Mouse (Mus musculus) fibroblast of lung, adult 2 months (primary cell): ENCODE results near the gene AL732309.1.

Source experiments
- DNase-seq: peaks from one replicate; pipeline ENCODE4 v3.0.0-alpha.2; 2011; ENCODE audit warnings: low read depth

The AL732309.1 gene

DNA sequence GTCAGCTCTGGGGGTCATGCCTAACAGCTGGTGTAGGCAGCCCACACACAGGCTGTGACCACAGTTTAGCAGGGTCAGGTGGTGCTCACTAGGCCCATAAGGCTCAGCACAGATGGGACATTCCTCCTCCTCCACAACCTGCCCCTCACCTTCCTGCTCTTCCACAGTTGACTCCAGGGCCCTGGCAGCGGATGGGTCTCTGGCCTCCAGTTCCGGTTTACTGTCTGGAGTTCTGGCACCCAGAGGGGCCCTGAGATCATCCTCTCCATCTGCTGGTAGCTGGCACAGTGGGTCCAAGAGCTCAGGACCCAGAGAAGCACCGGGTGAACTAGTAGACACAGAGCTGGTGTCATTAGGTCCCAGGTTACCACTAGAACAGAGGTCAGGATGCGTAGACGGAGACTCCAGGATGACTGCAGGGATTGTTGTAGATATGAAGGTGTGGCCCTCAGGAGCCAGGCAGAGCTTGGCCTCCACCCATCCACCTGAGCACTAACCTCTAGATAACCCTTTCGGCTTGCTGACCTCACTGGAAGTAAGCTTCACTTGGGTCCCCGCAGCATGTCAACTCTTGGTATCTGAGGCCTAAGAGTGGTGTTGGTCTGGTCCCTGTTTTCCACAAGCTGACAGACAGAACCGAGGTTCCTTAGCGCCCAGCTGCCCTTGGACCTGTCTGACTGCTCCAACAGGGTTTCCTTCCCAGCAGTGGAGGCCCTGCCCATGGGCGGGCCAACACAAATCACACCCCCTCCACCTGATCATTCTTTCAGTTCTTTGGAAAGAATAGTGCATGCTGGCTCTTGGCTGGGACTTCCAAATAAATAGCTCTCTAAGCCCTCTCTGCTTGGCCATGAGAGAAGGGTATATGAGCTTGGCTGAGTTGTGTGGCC lies at the start of gene AL732309.1:
Gene AL732309.1, minus strand, starts transcription at position 681 of the 890 bp plus-strand sequence.
- DNase-seq: no peak

DNA sequence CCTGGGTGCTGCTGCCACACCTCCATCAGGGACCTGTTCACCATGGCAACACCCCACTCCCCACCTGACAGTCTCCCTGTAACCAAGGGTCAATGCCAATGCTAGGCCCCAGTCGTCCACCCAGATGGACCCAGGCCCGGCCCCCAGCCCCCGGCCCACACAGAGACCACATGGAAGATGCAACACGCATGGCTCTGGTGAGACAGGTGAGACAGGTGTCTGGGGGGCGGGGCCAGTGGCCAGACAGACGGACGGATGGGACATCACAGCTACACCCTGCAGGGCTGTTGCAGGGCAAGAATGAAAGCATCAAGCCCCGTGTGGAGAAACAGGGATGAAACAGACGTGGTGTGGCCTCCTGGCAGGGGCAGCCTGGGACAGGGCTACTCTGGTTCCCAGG lies 47.0 kb upstream of the AL732309.1 start:
- DNase-seq: no peak

GRCm38 (mm10) chr2:25292856-25293255 lies 46.2 kb upstream of the AL732309.1 start:
- no peak for DNase-seq

GRCm38 (mm10) chr2:25292054-25292544 lies 45.4 kb upstream of the AL732309.1 start:
- DNase-seq: no peak

DNA sequence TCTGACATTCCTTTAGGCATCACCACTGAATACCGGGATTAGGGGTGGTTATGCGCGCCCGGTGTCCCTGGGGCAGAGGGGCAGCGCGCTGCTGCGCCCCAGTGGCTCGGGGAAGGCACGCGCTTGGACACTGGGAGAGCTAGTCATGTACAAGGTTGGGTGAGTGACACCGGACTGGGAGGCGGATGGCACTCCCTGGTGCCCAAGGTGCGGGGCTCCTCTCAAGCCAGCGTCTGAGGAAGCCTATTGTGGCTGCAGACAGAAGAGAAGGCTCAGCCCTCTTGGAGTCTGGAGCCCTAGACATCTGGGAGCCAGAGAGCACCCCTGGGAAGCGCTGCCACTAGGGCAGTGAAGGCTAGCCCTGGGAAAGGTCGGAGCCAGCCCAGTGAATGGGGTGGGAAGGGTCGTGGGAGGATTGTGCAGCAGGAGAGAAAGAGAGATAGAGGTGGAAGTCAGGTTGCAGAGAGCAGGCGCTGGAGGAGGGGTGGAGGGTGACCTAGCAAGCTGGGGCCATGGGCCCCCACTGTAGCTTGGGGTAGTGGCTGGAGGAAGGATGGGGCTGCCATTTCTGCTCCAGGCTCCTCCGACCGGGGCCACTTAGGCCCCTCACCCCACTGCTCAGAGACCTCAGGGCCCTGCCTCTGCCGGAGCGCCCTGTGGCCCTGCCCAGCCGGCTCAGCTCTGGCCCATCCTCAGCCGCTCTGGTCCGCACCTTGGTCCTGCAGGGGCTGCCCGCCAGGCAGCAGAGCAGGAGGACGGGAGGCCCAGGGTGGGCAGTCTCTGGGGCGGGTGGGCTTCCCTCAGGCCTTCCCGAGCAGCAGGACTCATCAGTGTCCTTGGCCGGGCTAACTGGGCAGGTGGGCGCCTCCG lies 44.8 kb upstream of the AL732309.1 start:
- no peak for DNase-seq

DNA sequence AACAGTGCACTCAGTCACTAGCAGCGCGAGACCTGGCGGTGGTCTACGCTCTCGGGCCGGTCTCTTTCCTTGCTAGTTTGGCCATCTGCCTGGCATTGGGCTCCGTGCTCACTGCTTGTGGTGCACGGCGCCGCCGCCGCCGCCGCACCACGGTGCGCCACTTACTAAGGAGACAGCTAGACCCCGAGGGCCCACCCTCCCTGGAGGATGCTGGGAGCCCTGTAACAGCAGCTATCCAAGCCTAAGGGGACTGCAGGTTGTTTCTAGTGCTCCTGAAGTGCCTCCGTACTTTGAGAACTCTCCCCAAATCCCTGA lies 44.1 kb upstream of the AL732309.1 start:
- no peak for DNase-seq

DNA sequence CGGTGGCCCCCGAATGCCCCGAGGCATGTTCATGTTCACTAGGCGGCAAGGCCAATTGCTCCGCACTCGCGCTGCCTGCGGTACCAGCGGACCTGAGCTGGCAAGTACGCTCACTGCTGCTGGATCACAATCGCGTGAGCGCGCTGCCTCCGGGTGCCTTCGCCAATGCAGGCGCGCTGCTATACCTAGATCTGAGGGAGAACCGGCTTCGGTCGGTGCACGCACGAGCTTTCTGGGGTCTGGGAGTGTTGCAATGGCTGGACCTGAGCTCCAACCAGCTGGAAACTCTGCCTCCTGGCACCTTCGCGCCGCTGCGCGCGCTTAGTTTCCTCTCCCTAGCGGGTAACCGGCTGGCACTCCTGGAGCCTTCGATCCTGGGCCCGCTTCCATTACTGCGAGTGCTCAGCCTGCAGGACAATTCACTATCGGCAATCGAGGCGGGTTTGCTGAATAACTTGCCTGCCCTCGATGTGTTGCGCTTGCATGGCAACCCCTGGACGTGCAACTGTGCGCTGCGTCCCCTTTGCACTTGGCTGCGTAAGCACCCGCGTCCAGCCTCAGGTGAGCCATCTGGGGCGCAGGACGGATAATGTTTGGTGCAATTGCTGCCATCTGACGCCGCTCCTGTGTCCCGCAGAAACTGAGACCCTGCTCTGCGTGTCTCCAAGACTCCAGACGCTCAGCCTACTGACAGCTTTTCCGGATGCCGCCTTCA lies 43.6 kb upstream of the AL732309.1 start:
- no peak for DNase-seq

- no peak for DNase-seq
Observed at GRCm38 (mm10) chr2:25289651-25290050, 43.0 kb upstream of the AL732309.1 start, which contains the start of gene Lrrc26. Lrrc26 (plus strand) TSS chr2:25289915.

DNA sequence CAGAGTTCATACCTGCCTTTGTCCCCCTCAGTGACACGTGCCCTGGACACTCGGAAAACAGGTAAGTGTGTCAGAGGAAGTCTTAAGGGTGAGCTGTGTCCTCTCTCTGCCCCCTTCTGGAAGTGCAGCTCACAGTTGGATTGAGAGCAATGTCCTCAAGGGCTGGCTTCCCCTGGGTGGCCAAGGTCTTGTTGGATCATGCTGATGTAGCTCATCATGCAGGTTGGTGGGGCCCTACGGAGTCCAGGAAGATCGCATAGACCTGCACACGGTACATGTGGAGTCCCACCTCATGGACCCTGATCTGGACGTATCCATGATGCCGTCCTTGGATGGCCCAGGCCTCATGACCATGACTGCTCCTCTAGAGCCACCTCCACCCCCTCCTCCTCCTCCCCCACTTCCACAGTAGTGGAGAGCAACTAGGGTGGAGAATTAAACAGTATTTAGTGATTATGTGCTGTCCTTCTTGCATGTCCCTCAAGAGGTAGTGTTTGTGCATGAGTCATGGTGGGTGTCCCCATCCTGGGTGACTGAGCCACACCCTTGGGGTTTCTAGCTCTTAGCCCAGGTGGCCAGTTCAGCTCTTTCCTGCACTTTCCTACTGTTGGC lies 42.2 kb upstream of the AL732309.1 start:
- no peak for DNase-seq

- DNase-seq: no peak
Observed at GRCm38 (mm10) chr2:25287927-25288649, 41.4 kb upstream of the AL732309.1 start, which contains the start of gene Tmem210. Tmem210 (plus strand) TSS chr2:25288145.

DNA sequence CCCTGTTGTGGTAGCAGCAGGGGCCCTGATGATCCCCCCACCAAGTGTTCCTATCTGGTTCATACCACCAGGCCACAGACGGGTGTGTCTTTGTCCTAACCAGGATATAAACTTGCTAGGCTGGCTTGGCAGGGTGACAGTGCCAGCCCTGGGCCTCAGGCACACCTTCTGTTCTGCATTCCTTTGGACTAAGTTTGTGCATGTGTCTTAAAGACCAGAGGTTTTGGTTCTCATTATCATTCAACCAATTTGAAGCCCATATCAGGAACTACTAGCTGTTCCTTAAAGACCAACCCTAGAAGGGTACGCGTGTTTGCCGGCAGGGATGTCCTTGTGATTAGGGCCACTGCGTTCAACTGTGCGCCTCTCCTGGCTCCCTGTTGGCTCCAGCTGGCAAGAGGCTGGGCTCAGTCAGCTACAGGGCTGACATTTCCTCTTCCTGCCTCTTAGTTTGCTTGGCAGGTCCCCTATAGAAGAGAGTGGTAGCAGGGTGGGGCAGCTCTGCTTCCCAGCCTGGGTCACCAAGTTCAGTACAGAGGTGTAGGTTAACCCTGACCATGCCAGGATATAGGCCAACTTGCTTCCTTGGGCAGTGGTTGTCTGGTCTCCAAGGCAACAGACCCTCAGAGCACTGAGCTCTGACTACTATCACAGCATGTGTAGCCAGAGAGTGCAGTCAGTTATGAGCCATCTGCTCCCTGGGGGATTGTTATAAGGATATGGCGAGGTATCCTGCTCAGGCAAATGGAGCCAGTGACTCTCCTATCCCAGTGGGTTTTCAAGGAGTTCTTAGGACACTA lies 40.4 kb upstream of the AL732309.1 start:
- DNase-seq: no peak

- no peak for DNase-seq
Observed at GRCm38 (mm10) chr2:25286314-25286713, 39.7 kb upstream of the AL732309.1 start.

- no peak for DNase-seq
Observed at GRCm38 (mm10) chr2:25285551-25285950, 38.9 kb upstream of the AL732309.1 start.

DNA sequence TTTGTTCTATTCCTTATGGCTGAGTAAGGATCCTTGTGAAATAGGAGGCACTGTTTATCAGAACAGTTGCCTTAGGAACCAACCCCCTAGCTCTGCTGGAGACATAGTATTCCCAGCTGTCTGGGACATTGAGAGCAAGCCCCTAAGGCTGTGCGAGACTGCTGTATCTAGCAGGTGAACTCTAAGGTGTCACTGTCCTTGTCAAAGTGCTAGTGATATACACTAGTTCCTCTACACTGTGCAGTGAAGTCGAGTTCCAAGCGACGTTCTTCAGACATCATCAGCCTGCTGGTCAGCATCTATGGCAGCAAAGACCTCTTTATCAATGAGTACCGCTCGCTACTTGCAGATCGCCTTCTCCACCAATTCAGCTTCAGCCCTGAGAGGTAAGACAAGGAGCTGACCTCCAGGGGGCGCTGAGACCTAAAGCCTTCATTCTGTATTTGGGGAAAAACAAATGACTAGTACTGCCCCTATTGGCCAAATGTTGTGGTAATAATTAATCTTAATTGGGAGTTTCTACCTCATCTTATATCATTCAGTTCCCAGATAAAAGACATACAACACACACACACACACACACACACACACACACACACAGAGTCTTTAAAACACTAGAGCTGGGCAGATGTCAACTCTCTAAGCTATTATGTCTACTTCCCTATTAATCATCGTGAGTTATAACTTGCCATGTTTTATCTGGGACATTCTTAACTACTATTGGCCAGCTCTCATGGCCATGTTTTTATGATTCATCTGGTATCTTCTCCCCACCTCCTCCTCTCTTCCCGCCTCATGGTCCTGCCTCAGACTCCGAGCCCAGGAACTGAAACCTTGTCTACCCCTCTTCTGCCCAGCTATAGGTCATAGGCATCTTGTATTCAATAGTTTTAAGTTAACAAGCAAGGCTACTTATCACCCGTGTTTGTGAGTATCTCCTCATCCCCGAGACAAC lies 32.5 kb upstream of the AL732309.1 start:
- peak; percentile 67 for DNase-seq

DNA sequence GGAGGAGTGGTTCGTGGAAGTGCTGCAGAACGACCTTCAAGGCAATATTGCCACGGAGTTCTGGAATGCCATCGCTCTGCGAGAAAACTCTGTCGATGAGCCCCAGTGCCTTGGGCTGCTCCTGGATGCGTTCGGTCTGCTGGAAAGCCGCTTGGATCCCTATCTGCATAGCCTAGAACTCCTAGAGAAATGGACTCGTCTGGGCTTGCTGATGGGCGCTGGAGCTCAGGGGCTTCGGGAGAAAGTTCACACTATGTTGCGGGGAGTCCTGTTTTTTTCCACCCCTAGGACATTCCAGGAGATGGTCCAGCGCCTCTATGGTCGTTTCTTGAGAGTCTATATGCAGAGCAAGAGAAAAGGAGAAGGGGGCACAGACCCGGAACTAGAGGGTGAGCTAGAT lies 26.3 kb upstream of the AL732309.1 start:
- no peak for DNase-seq

- DNase-seq: no peak
Observed at GRCm38 (mm10) chr2:25272515-25272914, 25.9 kb upstream of the AL732309.1 start.

GRCm38 (mm10) chr2:25271827-25272511 lies 25.3 kb upstream of the AL732309.1 start, which contains the start of the genes Ssna1 and Anapc2:
Ssna1 (minus strand) TSS chr2:25272438.
Anapc2 (plus strand) TSS chr2:25272478.
- DNase-seq: peak; percentile 93

DNA sequence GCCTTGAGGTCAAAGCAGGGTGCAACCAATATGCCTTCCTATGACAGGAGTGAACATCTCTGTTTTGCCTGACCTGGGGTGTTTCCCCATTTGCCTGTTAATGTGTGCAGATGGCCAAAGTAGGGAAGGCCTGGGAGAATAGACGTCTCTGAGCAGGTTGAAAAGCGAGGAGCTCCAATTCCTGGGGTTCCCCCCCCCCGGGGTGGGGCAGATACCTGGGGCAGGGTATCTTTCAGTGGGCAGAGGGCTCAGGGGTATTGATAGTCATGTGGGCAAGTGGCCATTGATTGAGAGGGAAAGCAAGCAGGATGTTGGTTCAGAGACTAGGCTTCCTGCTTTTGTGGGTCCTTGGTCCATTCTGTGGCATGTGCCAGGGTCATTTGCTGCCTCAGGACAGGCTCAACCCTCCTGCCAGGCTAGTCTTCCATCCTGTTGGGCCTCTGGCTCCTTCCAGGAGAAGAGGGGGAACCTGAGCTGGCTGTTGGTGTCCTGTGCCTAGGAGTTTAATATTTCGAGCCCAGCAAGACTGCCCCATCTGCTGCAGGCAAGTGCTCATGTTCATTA lies 21.2 kb upstream of the AL732309.1 start:
- no peak for DNase-seq
